Mouse (Mus musculus): ENCODE results near the gene Sult2b1.

Sult2b1 gene

DNA sequence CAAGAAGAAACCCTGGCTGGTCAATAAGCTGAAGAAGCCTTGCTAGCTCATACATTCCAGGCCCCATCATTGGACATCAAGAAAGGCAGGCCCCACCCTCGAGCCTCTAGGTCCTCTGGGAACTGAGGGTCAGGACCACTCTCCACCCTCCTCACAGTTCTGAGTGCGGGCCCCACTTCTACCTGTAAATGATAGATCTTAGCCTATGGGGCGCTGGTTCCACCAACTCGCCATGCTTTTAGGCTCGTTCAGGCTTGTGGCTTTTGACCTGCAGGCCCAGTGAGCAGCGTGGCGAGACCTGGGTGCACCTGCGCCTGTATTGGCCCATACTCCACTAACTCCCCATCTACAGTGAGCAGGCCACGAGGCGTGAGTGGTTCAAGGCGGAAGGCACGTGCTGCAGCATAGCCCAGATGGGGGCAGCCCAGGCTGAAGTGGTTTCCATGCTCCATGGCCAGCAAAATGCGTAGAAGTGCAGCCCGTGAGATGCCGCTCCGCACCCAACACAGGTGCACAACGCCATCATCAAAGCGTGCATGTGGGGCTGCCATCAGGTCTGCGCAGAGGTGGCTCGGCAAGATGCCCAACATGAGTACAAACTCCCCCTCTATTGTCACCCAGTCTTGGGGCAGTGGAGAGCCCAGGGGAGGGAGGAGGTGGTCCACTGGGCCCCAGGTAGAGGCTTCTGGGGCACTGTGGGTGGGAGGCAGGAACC is 73.8 kb downstream of the Sult2b1 start:
- peak in 1 of 2 experiments; percentile 31 for DNase-seq

DNA sequence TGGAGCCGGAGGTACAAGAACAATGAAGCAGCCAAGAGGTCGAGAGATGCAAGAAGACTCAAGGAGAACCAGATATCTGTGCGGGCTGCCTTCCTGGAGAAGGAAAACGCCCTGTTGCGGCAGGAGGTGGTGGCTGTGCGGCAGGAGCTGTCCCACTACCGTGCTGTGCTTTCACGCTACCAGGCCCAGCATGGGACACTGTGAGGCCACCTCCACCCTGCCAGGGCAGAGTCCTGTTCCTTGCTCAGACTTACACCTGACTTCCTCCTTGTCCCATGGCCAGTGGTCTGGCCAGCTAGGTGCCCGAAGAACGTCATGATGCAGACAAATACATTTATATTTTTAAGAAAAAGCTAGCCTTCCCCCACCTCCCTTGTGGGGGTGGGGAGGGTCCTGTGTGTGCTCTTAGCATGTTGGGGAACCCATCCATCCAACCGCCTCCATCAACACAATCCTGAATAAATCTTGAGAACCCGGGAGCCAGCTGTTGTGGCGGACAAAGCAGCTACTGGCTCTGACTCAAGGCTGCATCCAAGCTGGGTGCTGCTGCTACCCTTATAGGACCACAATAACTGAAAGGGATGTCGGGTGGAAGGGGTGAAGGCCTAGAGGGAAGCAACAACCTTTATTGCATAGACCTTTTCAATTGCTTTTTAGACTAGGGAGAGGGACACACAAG is 74.7 kb downstream of the Sult2b1 start:
- peak in 1 of 2 experiments; percentile 42 for DNase-seq

DNA sequence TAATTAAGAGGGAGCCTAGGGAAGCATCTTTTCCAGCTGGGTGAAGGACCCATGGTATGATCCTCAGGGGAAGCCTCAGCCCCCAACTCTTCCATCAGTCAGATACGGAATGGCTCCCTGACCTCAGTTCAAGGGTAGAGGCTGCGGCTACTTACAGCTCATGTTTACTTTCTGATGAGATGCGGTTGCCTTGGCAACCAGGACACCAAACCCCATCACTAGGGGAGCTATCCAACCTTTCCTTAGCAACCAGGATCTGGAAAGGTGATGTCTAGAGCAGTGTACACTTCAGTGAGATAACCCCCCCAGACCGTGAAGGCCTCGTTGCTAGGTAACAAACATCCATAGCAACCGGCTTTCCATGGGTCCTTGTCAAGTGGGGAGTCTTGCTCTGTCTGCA is 75.4 kb downstream of the Sult2b1 start:
- peak; percentile 42 to 56 for DNase-seq

DNA sequence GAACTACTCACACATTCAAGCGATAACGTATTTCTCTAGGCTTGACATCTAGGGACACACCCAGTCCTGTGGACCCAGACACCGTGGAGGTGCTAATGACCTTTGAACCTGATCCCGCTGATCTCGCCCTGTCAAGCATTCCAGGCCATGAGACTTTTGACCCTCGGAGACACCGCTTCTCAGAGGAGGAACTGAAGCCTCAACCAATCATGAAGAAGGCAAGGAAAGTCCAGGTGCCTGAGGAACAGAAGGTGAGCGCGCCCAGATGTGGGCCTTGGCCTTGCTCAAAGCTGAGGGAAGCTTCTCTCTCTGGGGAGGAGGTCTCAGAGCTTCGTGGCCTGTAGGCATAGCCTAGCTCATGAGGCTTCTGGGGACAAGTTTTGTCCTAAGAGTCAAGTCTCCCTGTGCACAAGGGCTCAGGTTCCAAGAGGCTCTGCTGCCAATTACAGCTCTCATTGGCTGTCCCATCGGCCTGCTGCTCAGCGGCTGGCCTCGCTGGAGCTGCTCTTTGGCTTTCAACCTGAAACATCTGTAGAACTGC is 76.2 kb downstream of the Sult2b1 start:
- peak; percentile 26 to 46 for DNase-seq

DNA sequence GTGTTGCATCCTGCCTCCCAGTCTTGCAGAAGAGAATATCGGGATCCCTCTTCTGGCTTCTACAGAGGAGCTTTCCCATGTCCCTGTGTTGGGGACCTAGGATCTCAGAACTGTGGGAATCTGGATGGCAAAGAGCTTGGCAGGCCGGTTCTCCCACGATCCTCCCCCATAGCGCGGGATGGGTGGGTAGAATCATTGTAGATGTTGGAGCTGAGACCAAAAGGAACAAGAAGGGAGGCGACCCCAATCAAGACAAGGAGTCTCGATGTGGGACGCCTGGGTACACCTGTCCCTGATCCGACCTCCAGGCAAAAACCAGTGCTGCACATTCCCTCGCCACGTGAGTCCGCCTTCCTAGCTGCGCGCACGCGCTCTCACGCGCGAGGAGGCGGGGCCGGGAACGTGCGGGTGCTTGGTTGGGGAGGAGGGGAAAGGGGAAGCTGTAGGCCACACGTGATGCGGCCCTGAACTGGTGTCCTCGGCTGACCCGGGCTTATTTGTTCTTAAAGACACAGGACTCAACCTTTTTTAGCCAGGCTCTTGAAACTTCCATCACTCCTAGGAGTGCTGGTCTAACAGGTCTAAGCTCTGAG is 77.0 kb downstream of the Sult2b1 start:
- DNase-seq: peak; percentile 97

DNA sequence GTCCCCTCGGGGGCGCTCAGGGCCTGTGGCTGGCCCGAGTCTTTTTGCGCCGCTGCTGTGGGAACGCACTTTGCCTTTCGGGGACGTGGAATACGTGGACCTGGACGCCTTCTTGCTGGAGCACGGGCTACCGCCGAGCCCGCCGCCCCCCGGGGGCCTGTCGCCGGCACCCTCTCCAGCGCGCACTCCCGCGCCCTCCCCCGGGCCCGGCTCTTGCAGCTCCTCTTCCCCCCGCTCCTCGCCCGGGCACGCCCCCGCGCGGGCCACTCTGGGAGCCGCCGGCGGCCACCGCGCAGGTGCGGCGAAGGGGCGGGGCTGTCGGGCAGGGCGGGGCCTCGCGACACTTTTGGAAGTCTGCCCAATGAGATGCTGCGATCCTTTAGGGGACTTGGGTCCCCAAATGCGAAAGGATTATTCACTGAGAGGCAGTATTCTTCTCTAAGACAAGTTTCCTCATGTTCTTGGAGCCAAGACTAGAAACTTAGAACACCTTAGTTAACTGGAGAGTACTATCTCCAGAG is 77.7 kb downstream of the Sult2b1 start:
- peak; percentile 93 to 94 for DNase-seq

DNA sequence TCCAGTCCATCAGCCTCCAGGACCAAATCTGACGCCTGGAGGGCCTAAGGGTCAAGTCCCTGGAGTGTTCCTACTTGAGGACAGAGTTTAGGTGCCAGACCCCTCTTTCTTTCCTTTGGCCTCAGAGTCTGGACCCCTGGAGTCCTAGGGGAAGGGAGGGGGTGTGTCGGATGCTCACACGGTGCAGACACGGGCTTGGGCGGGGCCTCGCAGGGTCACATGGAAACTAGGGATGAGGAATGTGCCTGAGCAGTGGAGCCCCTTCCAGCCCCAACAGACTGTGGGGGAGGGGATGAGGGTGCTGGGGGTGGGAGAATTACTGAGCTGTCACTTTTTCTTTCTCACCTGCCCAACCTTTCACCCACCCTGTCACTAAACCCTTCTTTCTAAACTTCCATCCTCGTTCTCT is 78.6 kb downstream of the Sult2b1 start:
- DNase-seq: peak; percentile 82 to 87

DNA sequence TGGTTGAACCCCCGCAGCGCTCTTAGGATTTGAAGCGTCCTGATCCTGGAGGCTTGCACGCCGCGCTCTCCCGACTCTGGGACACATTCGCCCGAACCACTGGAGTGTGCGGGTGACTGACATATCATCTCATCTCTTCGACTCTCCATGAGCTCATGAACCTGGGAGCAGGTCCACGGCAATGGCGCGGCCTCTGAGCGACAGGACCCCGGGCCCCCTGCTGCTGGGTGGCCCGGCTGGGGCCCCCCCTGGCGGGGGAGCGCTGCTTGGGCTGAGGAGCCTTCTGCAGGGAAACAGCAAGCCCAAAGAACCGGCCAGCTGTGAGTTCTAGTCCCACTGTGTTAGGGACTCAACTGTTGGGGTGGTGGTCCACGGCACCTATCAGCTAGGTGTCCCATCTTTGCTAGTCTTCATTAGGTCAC is 79.0 kb downstream of the Sult2b1 start:
- DNase-seq: no peak

DNA sequence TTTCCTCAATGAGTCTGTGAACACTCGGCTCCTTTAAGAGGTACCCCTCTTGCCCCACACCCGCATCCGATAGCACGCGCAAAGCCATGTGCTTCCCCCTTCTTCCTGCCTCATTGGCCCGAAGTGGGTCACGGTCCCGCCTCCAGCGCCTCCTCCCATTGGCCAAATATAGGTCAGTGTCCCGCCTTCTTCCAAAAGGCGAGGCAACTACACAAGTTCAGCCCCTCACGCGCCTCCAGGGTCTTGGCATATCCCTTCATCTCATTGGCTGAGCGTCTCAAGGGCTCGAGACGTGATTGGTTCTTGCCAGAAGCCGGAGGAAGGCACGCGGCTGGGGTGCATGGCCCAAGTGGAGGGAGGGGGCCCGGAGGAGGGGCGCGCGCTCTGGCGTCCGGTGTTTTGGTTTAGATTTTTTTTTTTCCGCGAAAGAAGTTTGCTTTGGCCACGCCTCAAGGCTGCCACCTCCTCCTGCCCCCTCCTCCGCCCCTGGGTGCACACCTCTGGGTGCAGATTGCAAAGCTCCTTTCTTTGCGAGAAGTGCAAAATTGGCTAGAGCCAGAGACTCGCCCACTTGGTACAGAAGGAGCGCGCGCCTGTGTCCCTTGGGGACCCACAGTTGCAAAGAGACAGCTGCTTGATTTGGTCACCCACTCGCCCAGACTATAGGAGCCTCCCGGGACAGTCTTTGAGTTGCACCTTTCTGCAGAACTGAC is 79.6 kb downstream of the Sult2b1 start, which contains the start of gene Dbp:
Gene Dbp, plus strand, starts transcription at position 359 of the 713 bp plus-strand sequence.
- DNase-seq: peak; percentile 98 to 99

DNA sequence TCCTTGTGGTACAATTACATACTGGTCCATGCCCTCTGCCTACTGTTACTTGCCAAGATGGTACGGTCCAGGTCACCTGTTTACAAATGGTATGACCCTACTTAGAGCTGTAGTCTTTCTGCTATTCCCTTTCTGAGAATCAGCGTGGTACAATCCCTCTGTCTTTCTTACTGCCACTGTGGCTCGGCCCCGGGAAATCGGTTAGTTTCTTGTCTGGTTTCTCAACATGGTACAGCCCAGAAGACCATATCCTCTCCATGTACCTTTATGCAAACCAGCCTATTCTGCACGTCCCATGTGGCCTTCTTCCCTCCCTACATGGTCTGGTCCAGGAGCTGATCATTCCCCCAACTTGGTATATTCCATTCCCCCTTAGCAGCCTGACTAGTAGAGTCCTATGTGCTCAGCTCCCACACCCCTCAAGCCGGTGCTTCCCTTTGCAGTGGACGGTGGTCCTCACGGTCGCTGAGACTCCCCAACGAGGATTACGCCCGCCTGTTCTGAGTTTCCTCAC is 80.4 kb downstream of the Sult2b1 start:
- DNase-seq: peak; percentile 83 to 86

DNA sequence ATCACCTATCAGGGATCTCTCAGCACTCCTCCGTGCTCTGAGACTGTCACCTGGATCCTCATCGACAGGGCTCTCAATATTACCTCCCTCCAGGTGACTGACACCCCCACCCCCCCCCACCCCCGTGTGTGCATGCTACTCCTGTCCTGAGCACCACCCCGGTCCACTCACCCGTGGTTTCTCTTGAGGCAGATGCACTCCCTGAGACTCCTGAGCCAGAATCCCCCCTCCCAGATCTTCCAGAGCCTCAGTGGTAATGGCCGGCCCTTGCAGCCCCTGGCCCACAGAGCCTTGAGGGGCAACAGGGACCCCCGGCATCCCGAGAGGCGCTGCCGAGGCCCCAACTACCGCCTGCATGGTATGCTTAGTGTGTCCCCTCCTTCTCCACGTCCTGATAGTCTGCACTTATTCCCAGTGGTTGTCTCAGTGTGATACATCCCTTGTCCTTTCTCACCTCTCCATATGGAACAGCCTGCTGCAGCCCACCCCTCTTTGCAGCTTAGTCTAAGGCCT is 80.9 kb downstream of the Sult2b1 start:
- DNase-seq: peak in 1 of 2 experiments; percentile 52

DNA sequence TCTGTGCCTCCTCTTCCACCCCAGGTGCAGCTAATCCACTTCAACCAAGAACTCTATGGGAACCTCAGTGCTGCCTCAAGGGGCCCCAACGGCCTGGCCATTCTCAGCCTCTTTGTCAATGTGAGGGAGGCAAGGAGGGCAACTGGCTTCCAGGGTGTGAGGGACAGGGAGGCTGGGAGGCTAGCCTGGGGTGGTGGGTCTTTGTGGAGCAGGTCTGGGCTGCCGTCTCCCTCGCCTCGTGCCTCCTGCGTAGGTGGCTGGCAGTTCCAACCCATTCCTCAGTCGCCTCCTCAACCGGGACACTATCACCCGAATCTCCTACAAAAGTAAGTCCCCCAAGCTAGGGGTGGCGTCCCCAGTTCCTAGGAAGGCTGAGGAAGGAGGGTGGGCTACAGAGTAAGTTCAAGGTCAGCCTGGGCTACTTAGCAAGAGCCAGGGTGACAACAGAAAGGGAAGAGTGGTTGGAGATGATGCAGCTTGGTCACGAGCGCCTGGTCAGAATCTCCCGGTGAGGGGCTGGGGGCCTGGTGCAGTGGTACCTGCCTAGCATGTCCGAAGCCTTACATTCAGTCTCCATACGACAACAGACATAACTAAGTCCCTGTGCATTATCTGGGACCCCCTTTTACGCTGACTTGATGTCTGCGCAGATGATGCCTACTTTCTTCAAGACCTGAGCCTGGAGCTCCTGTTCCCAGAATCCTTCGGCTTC is 81.5 kb downstream of the Sult2b1 start:
- peak in 1 of 2 experiments; percentile 20 for DNase-seq

DNA sequence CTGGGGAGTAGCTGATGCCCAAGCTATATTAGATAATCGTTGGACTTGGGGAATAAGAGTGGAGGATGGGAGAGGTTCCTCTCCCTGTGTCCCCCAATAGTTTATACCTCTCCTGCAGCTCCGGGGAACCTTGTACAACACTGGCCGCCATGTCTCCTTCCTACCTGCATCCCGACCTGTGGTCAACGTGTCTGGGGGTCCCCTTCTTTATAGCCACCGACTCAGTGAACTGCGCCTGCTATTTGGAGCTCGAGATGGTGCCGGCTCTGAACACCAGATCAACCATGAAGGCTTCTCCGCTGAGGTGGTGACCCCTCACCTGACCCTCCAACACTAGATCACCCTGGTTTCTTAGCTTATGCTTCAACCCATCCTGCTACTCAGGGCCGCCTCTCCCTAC is 82.2 kb downstream of the Sult2b1 start:
- DNase-seq: peak in 1 of 2 experiments; percentile 6

DNA sequence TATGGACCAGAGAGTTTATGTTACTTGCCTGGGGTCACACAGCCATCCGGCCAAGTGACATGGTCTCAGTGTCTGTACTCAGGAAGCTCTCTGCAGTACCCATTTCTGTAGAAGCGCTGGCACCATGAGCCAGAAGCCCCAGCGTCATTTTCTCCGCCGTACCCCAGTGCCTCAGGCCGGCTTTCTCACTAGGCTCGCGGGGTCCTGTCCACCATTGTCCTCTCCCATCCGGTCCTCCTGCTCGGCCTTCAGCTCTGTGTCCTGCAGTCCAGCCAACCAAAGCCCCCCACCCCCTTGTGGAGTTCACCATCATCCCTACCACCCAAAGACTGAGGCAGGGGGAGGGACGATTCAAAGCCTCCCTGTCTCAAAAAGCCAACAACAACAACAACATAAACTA is 82.9 kb downstream of the Sult2b1 start:
- peak in 1 of 2 experiments; percentile 25 for DNase-seq

DNA sequence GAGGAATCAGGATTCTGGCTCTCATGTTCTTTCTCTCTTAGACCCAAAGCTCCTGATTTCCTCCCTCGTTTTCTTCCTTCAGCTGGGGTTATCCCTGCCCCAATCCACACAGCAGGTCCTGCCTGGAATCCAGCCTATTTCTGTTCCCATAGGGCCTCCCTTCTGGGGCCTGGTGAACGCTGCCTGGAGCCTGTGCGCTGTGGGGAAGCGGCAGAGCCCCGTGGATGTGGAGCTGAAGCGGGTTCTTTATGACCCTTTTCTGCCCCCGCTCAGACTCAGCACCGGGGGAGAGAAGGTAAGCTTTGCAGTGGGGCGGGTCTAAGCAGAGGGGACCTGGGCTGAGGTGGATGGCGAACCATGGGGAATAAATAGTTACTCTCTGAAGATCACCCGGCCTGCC is 83.4 kb downstream of the Sult2b1 start:
- DNase-seq: peak in 1 of 2 experiments; percentile 59

DNA sequence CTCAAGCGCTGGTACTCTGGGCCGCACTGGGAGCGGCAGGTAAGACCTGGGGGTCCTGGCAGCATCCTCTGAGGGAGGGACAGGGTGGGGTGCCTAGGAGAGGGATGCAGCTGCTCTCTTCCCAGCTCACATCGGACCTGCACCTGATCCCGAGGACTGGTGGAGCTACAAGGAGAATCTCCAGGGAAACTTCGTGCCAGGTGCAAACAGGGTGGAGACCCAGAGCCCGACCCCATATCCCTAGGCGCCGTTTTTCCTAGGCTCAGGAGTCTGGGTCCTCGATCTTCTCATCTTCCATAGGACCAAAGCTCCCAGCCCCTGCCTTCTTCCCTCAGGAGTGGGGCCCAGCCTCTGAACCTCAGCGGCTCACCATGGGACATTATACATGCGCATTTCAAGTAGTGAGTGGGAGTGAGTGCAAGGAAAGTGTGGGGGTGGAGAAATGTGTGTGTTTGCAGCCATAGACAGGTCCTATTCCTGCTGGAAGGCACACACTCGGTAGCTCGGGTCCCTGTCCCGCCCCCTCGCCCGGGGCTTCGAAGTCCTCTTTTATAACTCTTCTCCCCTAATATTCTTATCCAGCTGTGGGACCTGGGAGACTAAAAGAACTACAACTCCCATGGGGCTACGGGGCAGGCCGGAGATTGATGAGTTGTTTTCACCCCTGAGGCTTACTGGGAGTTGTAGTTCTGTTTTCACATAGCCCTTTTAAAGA is 84.0 kb downstream of the Sult2b1 start:
- DNase-seq: peak; percentile 83 to 88

DNA sequence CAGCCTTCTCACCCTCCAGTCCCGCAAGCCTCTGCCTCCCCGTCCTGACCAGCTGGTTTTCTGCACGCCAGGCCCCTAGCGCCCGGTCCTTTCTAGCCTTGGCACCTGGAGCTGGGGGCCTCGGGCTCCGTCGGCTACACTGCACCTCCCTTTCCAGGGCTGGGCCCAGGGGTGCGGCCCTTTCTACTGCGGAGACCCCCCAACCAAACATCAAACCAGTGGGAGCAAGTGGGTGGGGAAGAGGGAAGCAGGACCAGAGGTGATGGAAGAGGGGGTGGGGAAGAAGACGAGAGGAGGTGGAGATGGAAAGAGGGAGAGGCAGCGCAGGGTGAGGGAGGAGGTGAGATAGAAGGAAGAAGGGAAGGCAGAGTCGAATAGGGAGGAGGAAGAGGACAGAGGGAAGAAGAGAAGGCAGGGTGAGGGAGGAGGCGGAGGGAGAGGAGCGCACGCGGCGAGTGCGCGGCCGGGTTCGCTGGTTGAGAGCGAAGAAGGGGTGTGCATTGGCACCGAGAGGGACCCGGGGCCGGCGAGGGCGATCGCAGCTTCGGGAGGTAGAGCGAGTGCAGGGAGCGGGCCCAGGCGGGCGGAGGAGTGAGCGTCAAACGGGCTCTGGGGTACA is 84.8 kb downstream of the Sult2b1 start, which contains the start of gene Car11:
Gene Car11, plus strand, starts transcription at position 321 of the 619 bp plus-strand sequence.
- DNase-seq: peak; percentile 71

DNA sequence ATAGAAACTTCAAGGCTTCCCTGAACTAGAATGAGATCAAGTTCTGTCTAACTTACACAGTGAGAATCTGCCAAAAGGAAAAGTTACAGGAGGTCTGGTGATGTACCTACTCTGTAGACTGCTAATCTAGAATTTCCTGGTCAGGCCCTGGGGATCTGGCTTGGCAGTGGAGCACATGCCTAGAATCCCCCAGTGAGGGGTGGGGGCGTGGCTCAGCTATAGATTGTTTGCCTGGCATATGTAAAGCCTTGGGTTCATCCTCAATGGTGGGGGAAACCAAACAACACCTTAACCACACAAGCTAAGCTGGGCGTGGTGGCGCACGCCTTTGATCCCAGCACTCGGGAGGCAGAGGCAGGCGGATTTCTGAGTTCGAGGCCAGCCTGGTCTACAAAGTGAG is 86.6 kb downstream of the Sult2b1 start:
- DNase-seq: peak in 1 of 2 experiments; percentile 29

DNA sequence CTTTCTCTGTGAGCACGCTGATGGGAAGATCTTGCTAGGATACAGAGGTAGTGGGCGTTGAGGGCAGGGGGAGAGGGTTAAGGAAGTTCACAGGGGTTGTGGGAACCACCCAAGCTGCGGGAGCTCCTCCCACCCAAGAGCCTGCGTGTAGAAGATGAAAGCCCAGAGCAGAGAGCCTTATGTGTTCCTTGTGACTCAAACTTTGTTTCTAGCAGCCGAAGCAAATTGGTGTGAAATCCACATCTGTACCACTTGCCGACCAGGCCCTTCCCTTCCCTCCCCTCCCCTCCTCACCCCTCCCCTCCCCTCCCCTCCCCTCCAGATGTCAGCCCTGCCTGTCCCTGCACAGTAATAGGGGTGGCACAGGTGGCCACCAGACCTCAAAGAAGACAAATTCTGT is 89.4 kb downstream of the Sult2b1 start:
- no peak for DNase-seq

Measured in cerebellum, postnatal 10 days (tissue).